Mouse (Mus musculus) heart, postnatal 10 days (tissue): ENCODE data around the gene Klrb1a. TPM values are rescaled to one million over a fixed set of nuclear protein-coding genes. Genes with fewer than 3 reads are reported as not detected.
A peak's percentile ranks its signal among the peaks of the same experiment; 100 is the strongest.

ENCODE experiments used
- DNase-seq, 2 experiments: peaks; one replicate each; pipeline ENCODE4 v3.0.0; 2021
- intact Hi-C: fragments of 180-260 bp; cut with DNase I; formaldehyde crosslinking; loops from one replicate; pipeline ENCODE4 v1.15.1; 2025
- total RNA-seq, 2 experiments: library from RNA; stranded (reverse); gene quantifications; 2 replicates each; pipeline ENCODE4 v1.2.3; 2021

Klrb1a gene
- total RNA-seq, 2 experiments from 2014 or later, result not detected

DNA sequence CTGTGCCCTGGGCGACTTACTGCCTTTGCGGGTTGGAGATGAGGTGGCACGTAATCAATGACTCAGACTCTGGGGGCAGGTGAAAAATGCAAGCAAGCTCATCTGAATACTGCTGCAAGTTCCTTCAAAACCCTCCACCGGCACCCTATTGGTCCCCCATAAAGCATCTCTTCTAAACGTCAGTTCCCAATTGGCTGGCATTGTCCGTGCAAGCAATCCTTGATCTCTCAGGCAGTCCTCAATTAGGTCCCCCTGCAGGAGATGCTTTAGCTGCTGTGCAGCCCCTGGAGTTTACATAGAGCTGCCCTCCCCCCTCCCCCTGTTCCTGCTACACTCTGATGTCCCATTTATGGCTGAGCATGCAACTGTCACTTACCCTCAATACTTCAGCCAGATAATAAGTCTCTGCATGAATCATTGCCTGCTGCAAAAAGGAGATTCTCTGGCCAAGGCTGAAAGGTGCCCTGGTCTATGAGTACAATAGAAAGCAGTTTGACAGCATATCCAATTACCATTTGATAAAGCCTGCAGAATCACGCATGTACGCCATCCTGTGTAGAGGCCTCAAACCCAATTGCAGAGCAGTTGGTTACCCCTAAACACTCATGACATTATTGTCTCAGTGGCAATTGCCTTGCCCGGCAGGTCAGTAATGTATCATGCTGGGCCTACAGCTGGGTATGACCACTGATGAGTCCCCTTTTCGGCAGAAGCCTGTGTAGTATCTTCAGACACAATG is 20.7 kb downstream of the Klrb1a start:
- intact Hi-C loops, result loop anchor here (2.0 kb wide), 1 partner anchor 150 kb away; no protein-coding TSS in a partner anchor
- no peak for DNase-seq

DNA sequence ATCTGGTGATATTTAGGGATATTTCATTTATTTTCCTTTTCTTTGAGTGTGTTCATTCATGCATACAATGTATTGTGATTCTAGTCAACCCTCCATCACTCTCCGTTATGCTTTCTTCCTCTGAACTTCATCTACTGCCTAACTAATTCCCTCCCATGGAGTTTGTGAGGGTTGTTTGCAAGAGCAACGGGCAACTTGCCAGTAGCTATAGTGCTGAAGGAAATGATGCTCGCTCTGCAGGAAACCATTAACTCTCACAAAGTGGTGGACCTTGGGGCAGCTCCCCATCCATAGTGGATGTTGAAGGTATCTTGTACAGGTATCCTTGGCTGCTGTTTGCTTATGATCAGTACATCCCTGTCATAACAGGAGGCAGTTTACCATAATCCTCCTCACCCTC is 21.3 kb downstream of the Klrb1a start:
- intact Hi-C loops, result loop anchor here (2.0 kb wide), 1 partner anchor 151 kb away; no protein-coding TSS in a partner anchor
- no peak for DNase-seq

DNA sequence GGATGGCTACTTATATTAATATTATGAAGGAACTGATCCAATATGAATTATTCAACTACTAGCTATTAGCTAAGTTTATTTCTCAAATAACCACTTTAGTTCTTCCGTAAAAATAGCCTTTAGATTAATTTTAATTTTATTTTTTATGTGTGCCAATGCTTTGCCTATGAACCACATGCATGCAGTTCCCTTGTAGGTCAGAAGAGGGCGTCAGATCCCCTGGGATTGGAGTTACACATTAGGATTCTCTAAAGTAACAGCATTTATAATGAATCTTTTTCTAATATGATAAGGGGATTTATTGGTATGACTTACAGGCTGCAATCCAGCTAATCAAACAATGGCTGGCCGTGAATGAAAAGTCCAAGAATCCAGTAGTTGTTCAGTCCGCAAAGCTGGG is 23.8 kb downstream of the Klrb1a start:
- DNase-seq, result no peak
- intact Hi-C loops, result no loop called here

DNA sequence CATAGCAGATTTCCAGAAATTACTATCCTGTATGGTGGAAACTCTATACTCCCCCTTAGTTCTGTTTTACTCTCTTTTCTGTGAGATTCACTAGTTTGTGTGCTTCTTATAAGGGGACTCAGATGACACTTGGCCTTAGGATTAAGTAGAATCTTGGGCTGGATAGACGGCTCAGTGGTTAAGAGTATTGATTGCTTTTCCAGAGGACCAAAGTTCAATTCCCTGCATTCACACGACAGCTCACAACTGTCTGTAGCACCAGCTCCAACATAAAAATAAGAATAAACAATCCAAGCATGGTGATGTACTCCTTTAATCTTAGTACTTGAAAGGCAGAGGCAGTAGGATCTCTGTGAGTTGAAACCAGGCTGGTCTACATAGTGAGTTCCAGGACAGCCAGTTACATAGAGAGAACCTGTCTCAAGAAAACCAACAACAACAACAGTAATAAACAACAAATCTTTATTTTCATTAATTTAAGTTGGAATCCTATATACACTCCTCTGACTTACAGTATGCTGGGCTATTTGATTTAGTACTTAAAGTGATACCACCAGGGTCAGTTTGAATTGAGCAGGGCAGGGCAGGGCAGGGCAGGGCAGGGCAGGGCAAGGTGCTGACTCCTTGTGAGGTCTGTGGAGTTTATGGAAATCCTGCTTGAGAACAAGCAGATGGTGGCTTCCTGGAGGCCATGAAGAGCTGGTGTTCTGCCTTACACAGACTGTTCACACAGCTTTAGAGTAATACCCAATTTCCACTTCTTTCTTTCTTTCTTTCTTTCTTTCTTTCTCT is 24.9 kb downstream of the Klrb1a start:
- intact Hi-C loops, result no loop called here
- no peak for DNase-seq

DNA sequence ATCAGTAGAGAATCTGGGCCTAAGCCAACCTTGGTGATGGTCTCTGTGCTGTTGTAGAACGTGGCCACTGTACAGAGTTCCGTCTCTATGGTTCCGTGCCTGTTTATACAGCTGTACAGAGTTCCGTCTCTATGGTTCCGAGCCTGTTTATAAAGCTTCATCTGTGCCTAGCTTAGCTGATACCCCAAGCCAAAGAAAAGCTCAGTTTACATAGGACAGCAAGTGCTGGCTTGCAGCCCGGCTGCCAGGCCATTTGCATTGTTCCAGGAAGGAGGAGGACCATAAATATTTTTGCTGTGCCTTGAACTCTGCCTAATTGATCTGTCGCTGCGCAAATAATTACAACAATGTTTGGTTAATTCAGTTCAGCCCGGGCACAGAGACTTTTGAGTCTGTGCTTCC is 26.2 kb downstream of the Klrb1a start:
- peak; percentile 40 for DNase-seq
- intact Hi-C loops, result no loop called here

DNA sequence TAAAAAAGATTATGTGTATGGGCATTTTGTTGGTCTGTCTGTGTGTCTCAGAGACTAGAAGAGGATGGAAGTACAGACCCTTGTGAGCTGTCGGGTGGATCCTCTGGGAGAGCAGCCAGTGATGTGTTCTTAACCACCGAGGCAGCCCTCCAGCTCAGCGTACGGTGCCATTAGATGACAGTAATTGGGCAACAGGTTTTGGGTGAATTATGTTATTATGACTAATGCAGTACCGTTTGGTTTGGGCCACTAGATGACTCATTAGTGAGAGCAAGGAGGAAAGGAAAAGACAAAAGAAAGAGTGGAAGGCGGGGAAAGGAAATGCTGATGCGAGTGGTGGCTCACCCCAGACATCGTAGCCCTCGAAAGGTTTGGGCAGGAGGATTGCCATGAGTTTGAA is 28.7 kb downstream of the Klrb1a start:
- no peak for DNase-seq
- intact Hi-C loops, result no loop called here

DNA sequence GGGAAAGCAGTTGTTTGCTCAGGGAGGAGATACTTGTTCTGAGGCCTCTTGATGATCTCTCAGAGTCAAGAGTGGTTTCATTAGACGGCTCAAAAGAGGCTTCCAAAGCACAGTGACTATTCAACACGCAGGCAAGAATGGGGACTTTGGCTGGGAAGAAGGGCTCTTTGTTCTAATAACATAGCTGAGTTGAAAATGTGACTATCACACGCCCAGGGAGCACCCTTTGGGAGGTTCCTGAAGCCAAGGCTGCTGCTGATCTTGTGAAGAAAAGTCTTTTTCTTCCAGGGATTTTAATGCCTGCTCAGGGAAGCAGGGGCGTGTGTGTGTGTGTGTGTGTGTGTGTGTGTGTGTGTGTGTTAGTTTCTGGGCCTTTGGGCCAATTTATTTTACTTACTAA is 33.9 kb downstream of the Klrb1a start:
- no peak for DNase-seq
- intact Hi-C loops, result no loop called here

DNA sequence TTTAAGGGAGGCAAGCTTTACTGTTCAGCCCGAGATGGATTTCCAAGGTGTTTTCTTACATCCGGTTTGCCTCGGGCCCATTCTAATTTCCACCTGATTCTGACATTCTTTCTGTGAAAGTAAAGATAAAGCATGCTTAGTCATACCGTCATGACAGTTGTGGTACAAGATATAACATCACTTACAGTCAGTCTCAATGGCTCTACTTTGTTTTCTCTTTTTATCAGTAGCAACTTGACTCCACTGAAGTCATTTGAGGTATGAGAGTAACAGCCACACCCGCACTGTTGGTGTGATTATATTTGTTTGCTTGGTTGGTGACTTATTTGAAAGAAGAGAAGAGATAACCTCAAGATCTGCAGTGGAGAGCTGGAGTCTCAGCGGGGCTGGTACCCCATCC is 35.7 kb downstream of the Klrb1a start:
- DNase-seq, result no peak
- intact Hi-C loops, result no loop called here

DNA sequence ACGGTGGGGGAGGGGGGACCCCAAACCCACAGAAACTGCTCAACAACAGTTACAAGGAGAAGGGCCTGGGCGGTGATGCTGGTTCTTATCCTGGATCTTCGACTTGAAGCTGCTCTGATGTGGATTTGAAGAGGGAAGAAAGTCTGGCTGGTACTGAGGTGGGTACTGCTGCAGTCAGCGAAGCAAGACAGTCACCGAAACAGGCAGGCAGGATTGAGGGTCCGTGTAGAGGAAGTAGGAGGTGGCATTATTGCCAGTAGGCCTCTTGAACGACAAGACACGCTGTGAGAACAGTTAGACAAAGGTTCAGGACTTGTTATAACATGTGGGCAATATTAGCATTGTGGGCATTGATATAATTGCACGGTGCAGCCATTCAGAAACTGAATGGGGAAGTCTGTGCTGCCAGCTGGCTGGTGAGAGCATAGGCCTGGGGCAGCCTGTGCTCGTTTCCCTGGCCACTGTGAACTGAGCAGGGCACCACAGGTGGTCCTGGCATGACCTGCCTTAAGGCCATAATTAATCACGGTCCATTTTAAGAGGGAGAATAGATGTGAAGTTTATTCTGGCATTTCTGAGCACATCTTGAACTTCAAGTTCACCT is 37.6 kb downstream of the Klrb1a start:
- intact Hi-C loops, result no loop called here
- no peak for DNase-seq

DNA sequence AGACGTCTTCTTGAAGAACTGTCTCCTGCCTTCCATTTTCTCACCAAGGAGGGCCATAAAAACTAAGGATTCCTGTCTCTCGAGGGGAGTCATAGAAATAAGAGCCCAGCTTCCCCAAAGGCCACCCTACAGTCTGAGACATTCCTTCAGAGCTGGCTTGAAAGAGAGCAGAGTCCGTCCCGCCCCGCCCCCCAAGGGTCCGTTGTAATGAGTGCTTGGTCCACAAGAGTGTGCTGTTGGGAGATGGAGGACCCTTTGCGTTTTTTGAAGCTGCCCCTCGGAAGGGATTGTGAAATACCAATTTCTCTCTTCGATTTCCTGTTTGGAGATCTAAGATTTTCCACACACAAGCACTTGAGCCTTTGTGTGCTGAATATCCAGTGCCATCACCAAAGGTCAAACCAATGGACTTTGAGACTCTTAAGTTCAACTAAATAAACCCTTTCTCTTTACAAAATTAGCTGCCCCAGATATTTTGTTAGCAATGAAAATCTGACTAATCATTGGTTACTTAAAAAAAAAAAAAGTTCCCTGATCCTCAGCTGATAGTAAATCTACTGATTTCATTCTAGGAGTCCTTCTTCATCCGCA is 39.2 kb downstream of the Klrb1a start:
- no peak for DNase-seq
- intact Hi-C loops, result no loop called here

DNA sequence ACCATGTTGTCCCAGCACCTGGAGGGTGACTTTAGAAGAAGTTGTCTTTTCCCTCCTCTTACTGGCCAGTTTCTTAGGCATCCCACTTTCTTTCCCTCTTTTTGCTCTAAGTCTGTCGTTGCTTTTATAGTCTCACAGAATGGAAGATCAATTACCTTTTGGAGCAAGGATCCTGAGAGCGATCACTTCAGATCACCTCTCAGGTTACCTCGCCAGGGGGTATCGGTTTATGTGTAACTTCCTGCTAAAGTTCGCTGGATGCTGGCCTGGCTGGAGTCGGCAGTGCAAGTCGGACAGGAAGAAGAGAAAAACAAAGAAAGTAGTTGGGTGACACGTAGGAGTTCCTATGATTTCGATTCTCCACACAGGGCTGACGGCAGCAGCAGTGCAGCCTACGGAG is 41.8 kb downstream of the Klrb1a start, which contains the start of gene A2ml1:
TSS of gene A2ml1 (minus strand) at position 101 of the 400 bp plus-strand sequence.
- intact Hi-C loops, result no loop called here

DNA sequence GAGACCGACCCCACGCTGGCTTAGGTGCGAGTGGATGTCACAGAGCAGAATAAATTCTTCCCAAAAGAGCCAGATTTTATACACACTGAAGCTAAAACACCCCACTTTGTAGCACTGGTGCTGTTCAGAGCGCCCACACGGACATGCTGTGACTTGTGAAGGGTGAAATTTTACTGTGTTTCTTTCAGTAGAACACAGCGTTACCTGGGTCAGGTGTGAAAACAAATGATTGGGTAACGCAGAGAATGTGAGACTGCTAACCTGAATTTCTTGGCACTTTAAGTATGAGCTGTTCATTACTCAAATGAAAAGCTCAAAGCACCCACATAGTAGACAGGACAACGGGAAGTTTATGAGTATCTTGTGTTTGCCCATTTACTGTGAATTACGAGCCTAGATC is 46.0 kb downstream of the Klrb1a start:
- intact Hi-C loops, result no loop called here
- DNase-seq, result no peak

More for the DNA sequence above, 41.8 kb downstream of the Klrb1a start, which contains the start of gene A2ml1:
- no peak for DNase-seq

DNA sequence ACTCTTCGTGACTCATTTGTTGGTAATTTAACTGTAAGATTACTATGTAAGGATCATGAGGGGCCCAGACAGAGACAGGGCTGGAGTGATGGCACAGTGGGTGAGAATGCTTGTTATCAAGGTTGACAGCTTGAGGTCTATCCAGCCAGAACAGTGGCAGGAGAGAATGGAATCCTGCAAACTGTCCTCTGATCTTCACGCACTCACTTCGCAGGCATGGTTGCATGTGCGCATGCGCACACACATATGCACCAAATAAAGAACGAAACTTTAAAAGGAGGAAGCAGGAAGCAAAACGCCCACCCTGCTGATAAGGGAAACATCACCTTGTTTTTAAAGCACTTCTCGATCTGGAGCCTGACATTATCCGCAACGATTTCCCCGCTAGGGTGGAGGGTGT is 56.7 kb downstream of the Klrb1a start:
- intact Hi-C loops, result no loop called here
- DNase-seq, result no peak

Other genes starting within 250 kb of the Klrb1a start
- not detected for gene Tex52, start 248.1 kb downstream of the Klrb1a start, total RNA-seq
- gene Gm44596, start 248.0 kb downstream of the Klrb1a start, total RNA-seq, result not detected
- gene Nrip2, start 224.2 kb downstream of the Klrb1a start, total RNA-seq, result 1 to 10 TPM; 3.6 TPM
- gene Itfg2, start 198.6 kb downstream of the Klrb1a start, total RNA-seq, result 10 to 100 TPM; 21.5 to 30.8 TPM
- 100 to 1,000 TPM; 202 to 247 TPM for gene Fkbp4, start 184.9 kb downstream of the Klrb1a start, total RNA-seq
- 1 to 10 TPM in 1 of 2 experiments, under 1 TPM in 1; 0.50 to 1.3 TPM for gene Pzp, start 96.8 kb downstream of the Klrb1a start, total RNA-seq
- not detected for gene A2ml1, start 41.9 kb downstream of the Klrb1a start, total RNA-seq
- gene Clec2h, start 38.9 kb upstream of the Klrb1a start, total RNA-seq, result not detected
- not detected for gene Klrb1, start 99.5 kb upstream of the Klrb1a start, total RNA-seq
- not detected for gene Klrb1c, start 165.7 kb upstream of the Klrb1a start, total RNA-seq
- gene Gm44511, start 202.8 kb upstream of the Klrb1a start, total RNA-seq, result not detected
- not detected for gene Klrb1b, start 202.8 kb upstream of the Klrb1a start, total RNA-seq